Mouse (Mus musculus) gastrocnemius, postnatal 36 days (tissue): ENCODE data around the gene Tmtc1. TPM values are rescaled to one million over a fixed set of nuclear protein-coding genes. Genes with fewer than 3 reads are reported as not detected.

Experiments
- DNase-seq, 2 experiments: peaks; one replicate each; pipeline ENCODE4 v3.0.0; 2022
- intact Hi-C: fragments of 180-260 bp; cut with DNase I; formaldehyde crosslinking; loops from one replicate; pipeline ENCODE4 v1.15.1; 2025
- total RNA-seq, 2 experiments: library from RNA; stranded (reverse); gene quantifications; 2 replicates each; pipeline ENCODE4 v1.2.3; 2021

Gene Tmtc1
- total RNA-seq, 2 experiments from 2014 or later: 51.0 to 60.8 TPM

- no peak for DNase-seq
- intact Hi-C loops: no loop called here
Observed at GRCm38 (mm10) chr6:148328928-148329327, 115.3 kb downstream of the Tmtc1 start.

GRCm38 (mm10) chr6:148328130-148328529 is 116.1 kb downstream of the Tmtc1 start:
- DNase-seq: no peak
- intact Hi-C loops: no loop called here

DNA sequence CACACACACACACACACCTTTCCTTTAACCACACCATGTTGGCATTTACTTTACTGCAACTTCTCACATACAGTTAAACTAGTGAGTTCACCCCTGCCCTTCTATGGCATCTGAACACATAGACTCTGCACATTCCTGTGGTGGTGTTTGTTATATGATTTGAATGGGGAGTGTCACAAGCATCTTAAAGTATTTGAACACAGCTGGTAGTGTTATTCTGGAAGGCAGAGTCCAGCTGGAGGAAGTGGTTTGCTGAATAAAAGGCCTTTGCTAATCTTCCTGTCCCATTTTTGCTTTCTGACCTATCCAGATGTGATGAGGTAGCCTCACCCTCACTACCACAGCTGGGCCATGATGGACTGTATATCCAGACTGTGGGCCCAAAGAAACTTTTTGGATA is 125.5 kb downstream of the Tmtc1 start:
- DNase-seq: no peak
- intact Hi-C loops: no loop called here

DNA sequence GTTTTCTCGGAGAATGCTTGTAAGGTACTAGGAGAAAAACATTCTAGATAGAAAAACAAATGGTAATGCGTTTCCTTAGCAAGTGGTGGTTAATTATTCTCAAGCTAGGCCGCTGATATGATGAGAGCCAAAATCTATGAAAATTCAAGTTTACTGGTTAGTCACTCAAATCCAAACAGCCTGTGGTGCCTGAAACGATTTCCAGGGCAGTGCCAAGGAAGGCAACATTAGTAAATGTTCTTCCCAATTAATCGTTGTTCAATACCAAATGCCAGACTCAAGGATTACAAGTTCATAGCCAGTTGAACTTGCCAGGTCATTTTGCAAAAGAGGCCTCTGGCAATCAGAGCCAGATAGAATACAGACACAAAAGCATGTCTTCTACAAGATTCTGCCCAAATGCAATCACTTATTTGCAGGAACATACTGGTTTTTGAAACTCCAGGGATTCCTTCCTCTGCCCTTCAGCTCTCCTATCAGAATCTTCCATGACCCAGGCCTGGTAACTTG is 128.6 kb downstream of the Tmtc1 start:
- intact Hi-C loops: no loop called here
- no peak for DNase-seq

DNA sequence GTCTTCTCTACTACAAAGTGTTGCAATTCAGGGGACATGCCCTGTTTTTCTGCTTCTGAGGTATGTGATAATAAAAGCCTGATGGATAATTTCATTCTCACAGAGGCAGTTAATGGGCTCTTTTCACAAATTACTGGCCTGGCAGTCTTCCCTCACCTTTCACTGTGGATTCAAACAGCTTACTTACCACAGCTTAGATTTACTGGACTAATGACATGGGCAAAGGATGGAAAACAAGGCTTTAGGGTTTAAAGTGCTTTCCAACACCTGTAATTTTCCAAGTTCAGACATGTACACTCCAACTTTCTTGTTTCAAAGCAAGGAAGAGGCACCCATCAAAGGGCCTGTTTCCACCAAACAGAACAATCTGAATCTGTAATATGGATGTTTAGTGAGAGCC is 129.1 kb downstream of the Tmtc1 start:
- DNase-seq: no peak
- intact Hi-C loops: no loop called here

GRCm38 (mm10) chr6:148310981-148311380 is 133.2 kb downstream of the Tmtc1 start:
- intact Hi-C loops: no loop called here
- no peak for DNase-seq

DNA sequence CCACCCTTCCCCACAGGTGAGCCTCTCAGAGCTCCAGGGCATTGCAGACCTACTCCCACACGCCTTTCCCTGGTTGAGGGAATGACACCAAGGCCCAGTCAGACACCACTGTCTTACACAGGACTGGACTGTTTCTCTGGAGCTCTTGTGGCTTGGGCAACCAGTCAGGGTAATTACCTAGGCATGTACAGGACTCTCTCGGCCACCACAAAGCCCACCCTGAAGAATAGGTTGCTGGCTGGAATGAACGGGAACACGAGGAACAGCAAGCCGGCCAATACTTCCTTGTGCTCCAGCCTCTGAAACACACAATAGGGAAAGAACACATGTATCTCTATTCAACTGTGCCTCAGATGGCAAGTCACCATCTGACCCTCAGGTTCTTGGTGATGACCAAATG is 138.4 kb downstream of the Tmtc1 start:
- intact Hi-C loops: no loop called here
- no peak for DNase-seq

GRCm38 (mm10) chr6:148305191-148305590 is 139.0 kb downstream of the Tmtc1 start:
- no peak for DNase-seq
- intact Hi-C loops: no loop called here

GRCm38 (mm10) chr6:148302261-148302660 is 141.9 kb downstream of the Tmtc1 start:
- no peak for DNase-seq
- intact Hi-C loops: loop anchor here (1.0 kb wide), 1 partner anchor 10 kb away; no protein-coding TSS in a partner anchor

DNA sequence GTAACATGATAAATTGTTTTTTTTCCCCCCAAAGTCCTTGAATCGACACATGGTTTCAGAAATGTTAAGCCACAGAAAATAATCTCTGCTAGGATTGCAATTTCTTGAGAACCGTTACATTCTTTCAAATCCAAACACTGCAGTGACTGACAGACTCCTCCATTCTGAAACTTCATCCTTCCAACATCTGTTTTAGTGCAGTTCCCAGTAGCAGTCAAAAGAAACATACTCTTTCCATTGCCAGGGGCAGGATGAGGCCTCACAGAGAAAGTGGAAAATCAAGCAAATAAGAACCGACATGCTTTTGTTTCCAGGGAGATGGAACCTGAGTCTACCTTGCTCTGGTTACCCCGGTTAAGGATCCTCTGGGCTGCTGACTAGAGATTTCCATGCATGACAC is 147.1 kb downstream of the Tmtc1 start:
- intact Hi-C loops: no loop called here

DNA sequence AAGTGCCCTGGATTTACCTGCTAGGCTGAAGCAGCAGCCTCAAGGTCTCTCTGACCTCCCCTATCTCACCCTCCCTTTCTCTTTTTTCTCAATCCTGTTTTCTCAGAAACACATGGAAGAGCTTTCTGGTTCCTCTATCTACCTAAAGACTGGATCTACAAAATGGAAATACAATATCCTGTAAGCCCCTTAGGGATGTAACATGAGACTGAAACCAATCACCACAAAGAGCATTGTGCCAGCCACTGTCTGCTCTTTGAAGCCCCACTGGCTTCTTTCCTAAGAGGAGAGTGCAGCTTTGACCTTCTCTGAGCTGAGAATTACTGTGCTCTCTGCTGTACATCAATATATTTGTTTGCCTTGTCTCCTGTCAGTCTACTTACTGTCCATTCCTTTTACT is 147.8 kb downstream of the Tmtc1 start:
- intact Hi-C loops: no loop called here
- DNase-seq: no peak

More for the DNA sequence above, 147.1 kb downstream of the Tmtc1 start:
- no peak for DNase-seq

DNA sequence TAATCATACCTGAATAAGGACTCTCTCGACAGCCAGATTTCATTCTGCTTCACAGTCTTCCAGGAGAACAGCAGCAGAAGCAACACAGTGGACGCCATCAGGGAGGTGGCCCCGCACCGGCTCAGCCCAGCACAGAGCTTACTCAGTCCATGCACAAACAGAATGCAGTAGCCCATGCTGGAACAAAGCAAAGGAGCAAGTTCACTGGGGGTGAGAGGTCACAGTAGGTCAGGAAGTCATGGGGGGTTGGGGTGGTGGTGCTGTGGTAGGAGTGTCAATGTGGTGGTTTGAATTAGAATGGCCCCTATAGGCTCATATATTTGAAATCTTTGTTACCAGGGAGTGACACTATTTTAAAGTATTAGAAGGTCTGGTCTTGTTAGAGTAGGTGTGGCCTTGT is 149.7 kb downstream of the Tmtc1 start:
- intact Hi-C loops: no loop called here
- DNase-seq: no peak

DNA sequence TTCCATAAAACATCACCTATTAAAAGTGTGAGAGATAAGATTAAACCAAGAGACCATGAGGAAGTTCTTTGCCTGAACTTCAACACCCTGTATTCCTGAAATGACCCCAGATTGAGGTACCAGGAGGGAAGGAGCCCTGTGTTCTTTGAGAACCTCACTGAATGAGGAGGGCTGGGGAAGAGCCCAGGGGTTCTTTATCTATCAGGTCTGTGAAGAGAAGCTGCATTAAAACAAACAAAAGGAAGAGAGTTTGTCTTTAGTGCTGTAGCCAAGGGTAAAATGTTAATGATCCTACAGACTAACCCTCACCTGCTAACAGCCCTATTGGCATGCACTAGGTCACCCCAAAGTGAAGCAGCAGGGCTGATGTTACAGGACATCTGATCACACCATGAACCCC is 153.3 kb downstream of the Tmtc1 start:
- DNase-seq: no peak
- intact Hi-C loops: no loop called here

GRCm38 (mm10) chr6:148283224-148283881 is 160.8 kb downstream of the Tmtc1 start:
- no peak for DNase-seq
- intact Hi-C loops: no loop called here

DNA sequence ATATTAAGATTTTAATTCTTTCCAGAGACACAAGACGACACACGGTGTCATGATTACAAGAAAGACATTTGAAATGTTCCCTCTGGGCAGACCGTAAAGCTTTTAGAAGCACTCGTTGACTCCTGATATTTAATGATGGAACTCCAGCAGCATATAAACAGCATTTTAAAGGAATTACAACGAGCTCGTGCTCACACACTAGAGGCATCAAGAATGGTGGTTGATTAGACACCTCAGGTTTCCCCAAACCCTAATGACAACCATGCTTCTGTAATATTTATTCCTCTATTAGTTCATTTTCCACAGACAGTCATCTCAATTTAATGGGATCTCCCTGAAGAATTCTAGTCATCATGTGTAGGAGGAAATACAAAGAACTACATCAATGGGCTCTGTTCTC is 164.9 kb downstream of the Tmtc1 start:
- DNase-seq: no peak
- intact Hi-C loops: no loop called here

DNA sequence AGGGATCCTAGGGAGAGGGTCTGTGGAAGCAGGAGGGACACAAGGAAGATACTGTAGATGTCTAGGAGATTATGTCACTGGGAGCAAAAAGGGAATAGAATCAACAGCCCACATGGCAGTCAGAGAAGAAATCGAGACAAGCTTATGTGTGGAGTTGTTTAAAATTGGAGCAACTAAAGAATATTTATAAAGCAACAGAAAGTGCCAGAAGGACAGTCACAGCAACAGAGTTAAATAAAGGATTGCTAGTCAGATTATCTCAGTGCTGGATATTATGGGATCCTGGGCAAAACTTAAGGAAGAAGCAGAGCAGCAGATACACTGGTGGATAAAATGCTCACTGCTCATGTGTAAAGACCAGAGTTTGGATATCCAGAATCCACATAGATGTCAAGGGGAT is 167.8 kb downstream of the Tmtc1 start:
- DNase-seq: no peak
- intact Hi-C loops: no loop called here

- intact Hi-C loops: no loop called here
- no peak for DNase-seq
Observed at GRCm38 (mm10) chr6:148275046-148275445, 169.1 kb downstream of the Tmtc1 start.

- intact Hi-C loops: no loop called here
- no peak for DNase-seq
Observed at GRCm38 (mm10) chr6:148260729-148261101, 183.5 kb downstream of the Tmtc1 start.

GRCm38 (mm10) chr6:148259979-148260728 is 184.0 kb downstream of the Tmtc1 start:
- DNase-seq: peak in 1 of 2 experiments; percentile 22
- intact Hi-C loops: no loop called here

DNA sequence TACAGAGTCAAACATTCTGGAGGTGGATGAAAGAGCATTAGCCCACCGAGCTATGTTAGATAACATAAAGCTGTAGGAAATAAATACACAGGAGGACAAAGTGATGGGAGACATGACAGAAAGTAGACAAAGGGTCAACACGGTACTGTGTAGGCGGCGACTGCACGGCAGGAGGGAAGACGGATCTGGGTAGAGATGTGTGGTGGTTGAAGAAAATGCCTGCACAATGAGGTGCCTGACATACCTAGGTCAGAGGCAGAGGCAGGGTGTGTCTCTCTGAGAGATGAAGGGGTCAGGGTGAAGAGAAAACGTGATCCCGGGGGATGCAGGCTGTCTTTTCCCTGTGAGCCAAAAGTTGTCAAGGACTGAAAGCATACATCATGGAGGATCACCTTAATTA is 185.1 kb downstream of the Tmtc1 start:
- DNase-seq: no peak
- intact Hi-C loops: no loop called here

DNA sequence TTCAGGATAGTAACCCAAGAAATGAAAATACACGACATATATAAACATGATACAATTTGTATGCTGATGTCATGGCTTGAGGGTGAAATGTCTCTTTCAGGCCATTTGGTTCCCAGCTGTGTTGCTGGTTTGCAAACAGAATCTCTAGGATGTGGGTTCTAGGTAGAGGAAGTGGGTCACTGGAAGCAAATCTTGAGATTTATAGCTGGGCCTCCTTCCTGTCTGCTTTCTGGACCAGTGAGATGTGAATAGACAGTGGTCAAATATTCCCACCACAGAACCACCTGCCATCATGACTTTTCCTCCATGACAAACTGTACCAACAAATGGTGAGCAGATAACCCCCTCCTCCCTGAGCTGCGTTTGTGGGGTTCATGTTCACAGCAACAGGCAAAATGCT is 186.4 kb downstream of the Tmtc1 start:
- DNase-seq: no peak
- intact Hi-C loops: no loop called here

DNA sequence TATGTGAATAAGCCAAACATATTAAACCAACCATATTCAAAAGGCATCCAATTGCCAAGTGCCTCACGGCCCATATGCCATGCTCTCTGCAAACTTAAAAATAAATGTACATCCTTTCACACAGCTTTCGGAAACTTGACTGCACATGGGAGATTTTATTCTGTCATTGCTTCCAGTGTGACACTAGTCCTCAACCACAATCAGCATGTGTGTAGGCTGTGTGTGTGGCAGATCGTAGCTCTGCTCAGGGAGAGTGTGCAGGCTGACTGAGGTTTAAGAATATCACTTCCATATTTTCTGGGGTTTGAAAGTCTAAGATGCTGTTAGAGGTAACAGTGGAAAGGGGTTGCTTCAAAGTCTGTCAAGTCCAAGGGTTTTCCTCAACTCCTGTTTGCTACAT is 188.1 kb downstream of the Tmtc1 start:
- intact Hi-C loops: no loop called here
- no peak for DNase-seq
